Mouse (Mus musculus) brown adipose tissue, adult 24 weeks (tissue): ENCODE measurements around the gene Axin2. TPM values are rescaled to one million over a fixed set of nuclear protein-coding genes. Genes with fewer than 3 reads are reported as not detected.
"Not testable (repeated sequence)": the region's sequence is repeated elsewhere in the genome, so short reads cannot be mapped to it uniquely, and the experiment has no call there.

Source experiments
- H3K27ac ChIP-seq: fragments of 200-500 bp; replicated peaks from 2 replicates; pipeline ENCODE4 v1.5.1; 2012; ENCODE audit warnings: low read depth, mild to moderate bottlenecking, low read length
- H3K4me1 ChIP-seq: fragments of 200-500 bp; 2 replicates; pipeline ENCODE4 v1.6.1; 2012; ENCODE audit warnings: low read length, mixed read lengths; ENCODE audit not compliant: control insufficient read depth, insufficient read depth, insufficient read length
- H3K4me3 ChIP-seq: fragments of 200-500 bp; 2 replicates; pipeline ENCODE4 v1.5.1; 2012; ENCODE audit warnings: low read depth, mild to moderate bottlenecking, low read length, moderate library complexity; ENCODE audit not compliant: insufficient read depth
- polyA plus RNA-seq: library from polyadenylated mRNA; stranded (reverse); fragments of >200 nt; gene quantifications from 2 replicates; pipeline ENCODE4 v1.2.4, GENCODE M21; 2012; ENCODE audit not compliant: missing spikeins, insufficient read depth, insufficient read length

Axin2 gene
- 18.4 and 19.4 TPM in 2 replicates for polyA plus RNA-seq

DNA sequence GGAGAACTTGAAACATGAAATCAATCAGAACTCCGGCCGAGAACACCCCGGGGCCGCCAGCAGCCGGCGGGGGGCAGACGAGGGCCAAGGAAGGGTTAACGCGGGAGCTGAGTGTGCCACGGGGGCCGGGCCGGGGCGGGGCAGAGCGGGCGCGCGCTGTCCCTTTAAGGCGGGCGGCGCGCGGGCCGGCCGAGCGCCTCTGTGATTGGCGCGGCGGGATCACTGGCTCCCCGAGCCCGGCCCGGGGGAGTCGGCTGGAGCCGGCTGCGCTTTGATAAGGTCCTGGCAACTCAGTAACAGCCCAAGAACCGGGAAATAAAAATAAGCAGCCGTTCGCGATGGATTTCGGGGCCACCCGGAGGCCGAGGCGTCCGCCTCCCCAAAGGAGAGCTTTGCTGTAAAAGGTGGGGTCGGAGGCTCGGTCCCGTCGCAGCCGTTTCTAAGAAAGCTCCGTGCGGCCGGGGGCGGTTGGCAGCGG is at the start of gene Axin2:
Axin2 (plus strand) TSS at position 192 of the 478 bp plus-strand sequence.
- Histone ChIP-seq H3K4me1 (no peaks in the 10 kb centered on the region), H3K27ac (peak within 1 kb of the TSS; percentile 89), H3K4me3 (peak within 1 kb of the TSS; percentile 72)

DNA sequence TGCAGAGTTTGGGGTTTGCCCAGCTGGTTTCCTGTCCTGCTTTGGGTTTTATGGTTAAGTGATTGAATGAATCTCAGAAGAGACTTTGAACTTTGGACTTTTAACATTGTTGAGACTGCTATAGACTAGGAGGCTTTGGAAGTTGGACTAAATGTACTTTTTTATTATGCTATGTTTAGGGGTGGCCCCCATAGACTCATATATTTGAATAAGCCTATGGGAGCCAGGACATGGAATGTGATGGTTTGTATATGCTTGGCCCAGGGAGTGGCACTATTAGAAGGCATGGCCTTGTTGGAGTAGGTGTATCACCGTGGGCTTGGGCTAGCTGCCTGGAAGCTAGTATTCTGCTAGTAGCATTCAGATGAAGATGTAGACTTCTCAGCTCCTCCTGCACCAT is 48.9 kb upstream of the Axin2 start:
- H3K4me3 ChIP-seq, H3K27ac ChIP-seq, H3K4me1 ChIP-seq: not testable (repeated sequence)

DNA sequence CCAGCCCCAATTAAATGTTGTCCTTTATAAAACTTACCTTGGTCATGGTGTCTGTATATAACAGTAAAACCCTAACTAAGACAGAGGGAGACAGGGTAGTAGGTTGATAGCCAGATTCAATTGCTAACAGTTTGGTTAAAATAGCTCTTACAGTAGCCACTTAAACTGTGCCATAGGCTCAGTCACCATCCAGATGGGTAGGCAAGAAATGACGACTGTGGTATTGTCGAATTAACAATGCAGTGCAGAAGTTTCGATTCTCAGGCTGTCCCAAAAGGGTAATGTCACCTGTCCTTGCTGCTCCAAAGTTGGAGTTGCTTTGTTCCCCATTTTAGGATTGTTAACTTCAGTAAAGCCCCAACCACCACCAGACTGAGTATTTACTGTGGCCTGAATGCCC is 48.4 kb upstream of the Axin2 start:
- no peak overlapping the region for H3K4me3 ChIP-seq
- H3K27ac ChIP-seq: no peak overlapping the region
- H3K4me1 ChIP-seq: no peaks in the 10 kb centered on the region

DNA sequence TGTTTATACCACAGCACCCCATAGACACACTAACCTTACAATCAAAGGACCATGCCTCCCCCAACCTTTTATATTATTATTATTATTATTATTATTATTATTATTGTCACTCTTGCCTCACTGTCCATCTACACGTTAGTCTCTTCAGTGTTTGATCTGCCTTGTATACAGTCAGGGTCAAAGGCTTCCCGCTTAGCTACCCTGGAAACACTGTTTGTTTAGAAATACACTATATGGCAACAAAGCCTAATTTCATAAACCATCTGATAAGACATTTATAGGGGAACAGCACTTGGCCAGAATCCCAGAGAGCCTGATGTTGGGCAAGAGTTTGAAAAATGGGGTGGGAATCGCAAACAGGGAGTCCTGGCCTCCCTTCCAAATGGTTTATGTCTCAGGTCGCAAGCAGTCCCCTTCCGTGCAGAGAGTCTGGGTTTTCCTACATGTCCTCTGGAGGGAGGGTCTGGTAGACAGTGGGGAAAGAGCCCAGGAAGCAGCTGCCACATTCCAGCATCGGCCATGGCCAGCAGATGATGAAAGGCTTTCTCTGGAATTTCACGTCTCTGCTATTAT is 43.4 kb upstream of the Axin2 start:
- H3K27ac ChIP-seq: no peak overlapping the region
- H3K4me3 ChIP-seq: no peak overlapping the region
- no peaks in the 10 kb centered on the region for H3K4me1 ChIP-seq

DNA sequence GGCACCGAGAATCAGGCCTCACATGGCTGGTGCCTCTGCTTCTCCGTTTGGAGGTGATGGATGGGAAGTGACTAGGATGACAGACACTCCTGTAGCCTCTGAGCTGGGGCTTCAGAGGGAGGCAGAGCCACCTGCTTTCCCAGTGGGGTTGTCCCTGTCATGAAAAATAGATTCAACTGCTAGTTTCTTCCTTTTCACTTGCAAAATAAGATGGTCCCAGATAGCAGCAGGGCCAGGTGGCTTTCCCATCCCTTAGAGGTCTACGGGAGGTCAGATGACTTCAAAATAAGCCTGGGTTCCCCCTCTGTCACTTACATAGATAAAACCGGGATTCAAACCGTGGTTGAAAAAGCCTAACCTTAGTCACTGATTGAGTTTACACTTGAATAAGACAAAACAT is 42.6 kb upstream of the Axin2 start:
- Histone ChIP-seq H3K4me3 (no peak overlapping the region), H3K27ac (no peak overlapping the region), H3K4me1 (no peaks in the 10 kb centered on the region)

DNA sequence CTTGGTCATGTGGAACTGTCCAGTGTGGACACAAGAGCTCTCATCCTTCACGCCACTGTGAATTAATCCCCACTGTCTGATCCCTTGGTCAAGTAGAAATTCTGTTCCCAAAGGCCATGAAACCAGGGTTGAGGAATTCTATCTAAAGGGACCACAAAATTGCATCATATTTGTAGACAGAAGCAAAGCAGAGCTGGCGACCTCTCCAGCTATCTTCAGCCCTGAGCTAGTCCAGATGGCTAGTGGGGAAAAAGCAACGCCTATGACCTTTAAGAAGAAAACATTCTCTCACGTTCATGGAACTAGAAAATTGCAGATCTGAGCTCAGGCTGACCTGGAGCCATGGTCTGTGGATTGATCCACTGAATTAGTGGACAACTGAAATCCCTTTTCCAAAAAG is 39.6 kb upstream of the Axin2 start:
- no peaks in the 10 kb centered on the region for H3K4me1 ChIP-seq
- H3K27ac ChIP-seq: no peak overlapping the region
- H3K4me3 ChIP-seq: no peak overlapping the region

DNA sequence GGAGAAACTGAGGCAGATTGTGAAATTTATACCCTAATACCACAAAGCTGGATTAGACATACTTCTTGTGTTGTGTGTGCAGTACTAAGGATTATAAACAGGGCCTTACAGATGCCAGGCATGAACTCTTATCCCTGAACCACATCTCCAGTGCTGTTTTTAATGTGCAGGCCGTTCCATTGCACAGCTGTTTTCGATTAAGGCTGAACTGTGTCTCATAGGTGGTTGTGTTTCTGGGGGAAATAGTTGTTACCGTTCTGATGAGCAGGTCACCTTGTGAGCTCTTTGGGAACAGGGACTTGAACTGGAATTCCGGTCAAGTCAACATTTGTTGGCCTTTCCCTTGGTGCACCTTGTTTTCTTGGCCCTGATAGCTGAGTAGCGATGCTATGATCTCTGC is 38.5 kb upstream of the Axin2 start:
- no peaks in the 10 kb centered on the region for H3K4me1 ChIP-seq
- H3K4me3 ChIP-seq: no peak overlapping the region
- no peak overlapping the region for H3K27ac ChIP-seq

DNA sequence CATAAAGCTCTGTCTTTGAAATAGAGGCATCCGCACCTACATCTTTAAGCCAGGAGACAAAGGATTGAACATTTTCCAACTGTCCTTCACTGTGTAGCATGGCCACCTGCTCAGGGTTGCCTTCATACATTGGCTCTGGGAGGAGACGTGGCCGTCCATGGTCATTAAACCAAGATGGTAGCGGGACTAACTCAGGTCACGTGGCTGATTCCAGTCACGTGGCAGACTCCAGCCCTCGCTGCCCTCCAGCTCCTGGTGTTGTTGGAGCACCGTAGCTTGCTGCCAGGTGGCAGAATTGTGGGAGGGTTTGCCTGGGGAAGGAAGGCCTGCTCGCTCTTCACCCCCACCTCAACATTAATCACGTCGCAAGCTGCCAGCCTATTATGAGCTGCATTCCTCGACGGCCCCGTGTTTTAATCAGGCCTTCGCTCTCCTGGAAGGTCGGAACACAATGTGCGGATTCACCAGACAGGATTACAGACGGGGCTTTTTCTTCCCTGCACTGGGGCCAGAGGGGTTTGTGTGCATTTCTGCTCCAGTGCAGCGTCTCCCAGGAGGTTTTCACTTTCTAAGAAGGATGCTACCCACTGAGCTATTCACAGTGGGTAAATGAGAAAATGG is 34.8 kb upstream of the Axin2 start:
- no peak overlapping the region for H3K4me3 ChIP-seq
- no peaks in the 10 kb centered on the region for H3K4me1 ChIP-seq
- H3K27ac ChIP-seq: no peak overlapping the region

GRCm38 (mm10) chr11:108886060-108886459 is 34.1 kb upstream of the Axin2 start:
- Histone ChIP-seq H3K27ac (no peak overlapping the region), H3K4me1 (no peaks in the 10 kb centered on the region), H3K4me3 (no peak overlapping the region)

GRCm38 (mm10) chr11:108889121-108889520 is 31.0 kb upstream of the Axin2 start:
- Histone ChIP-seq H3K27ac (no peak overlapping the region), H3K4me1 (peaks cover 2% of the 10 kb centered on the region; the same call in 1 of the 2 replicates), H3K4me3 (no peak overlapping the region)

DNA sequence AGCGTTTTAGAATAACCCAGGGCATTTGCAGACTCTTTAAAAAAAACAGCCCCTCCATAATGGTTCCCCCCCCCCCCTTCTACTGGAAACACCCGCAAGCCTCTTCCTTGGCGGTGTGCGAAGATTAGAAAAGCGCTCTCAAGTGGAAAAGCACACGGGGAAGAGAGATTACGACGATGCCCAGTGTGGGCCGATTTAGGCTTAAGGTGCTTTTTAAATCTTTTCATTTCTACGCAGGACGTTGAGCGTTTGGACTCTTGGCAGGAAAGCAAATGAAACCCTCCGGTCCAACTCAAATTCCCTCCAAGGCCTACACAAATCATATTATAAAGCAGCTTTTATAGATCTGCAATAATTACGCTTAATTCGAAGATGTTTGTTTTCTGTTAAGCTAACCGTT is 29.6 kb upstream of the Axin2 start:
- Histone ChIP-seq H3K27ac (no peak overlapping the region), H3K4me3 (0 out of 2 replicates have a peak overlapping the region, but pooled peaks have one; percentile 44), H3K4me1 (peaks cover 2% of the 10 kb centered on the region; the same call in 1 of the 2 replicates)

DNA sequence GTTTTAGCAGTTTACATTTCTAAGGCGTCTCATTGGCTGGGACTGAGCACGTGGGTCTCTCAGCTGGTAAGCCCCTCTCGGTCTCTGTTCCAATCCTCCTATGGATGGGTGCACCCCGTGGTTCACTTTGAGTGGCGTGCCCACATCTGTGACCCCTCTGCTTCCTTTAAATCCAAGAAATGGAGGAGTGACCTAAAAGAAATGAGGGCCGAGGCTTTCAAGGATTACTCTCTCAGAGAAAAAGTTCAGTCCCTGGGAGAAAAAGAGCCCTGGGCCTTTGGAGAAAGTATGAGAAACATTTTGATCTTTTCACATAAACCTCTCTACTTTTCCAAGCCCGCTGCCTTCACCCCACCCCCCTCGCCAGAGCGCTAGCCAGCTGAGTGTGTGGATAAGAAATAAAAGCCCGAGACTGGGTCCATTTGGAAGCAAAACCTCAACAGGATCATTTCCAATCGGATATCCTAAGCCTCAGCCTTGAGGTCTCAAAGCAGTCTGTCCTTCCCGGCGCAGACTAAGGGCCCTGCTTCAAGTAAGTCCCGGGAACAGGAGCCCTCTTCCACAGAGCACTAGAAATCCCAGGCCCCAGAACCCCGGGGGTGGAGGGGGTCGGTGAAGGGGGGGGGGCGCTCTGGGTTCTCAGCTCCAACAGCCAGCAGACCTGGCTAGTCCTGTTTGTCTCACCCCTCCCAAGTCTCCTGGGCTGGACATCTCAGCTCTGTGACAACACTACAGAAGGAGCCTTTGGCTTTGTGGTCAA is 28.9 kb upstream of the Axin2 start:
- H3K4me3 ChIP-seq: peak overlapping the region; percentile 44
- H3K4me1 ChIP-seq: peaks cover 2% of the 10 kb centered on the region; the same call in 1 of the 2 replicates
- no peak overlapping the region for H3K27ac ChIP-seq

DNA sequence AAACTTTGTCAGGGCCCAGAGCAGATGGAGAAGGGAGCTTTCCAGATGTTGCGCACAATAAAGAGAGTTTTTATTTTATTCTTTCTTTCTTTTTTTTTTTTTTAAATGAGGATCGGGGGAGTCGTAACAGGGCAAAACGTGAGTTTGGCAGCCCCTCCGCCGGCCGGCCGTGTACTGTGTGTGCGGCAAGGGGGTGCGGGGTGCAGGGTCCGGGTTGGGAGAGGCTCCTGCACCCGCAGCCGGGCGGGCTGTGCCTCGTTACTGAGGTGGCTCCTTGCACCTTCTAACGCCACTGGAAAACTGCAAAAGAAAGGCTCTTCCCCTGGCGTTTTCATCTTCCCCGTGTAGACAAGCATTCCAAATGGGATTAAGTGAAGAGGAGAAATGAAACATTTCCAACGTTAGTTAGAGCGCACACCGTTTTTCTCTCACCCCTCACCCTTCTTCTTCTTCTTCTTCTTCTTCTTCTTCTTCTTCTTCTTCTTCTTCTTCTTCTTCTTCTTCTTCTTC is 28.2 kb upstream of the Axin2 start:
- peaks cover 2% of the 10 kb centered on the region; the same call in 1 of the 2 replicates for H3K4me1 ChIP-seq
- peak overlapping the region; percentile 14; the same call in 1 of the 2 replicates for H3K4me3 ChIP-seq
- no peak overlapping the region for H3K27ac ChIP-seq

GRCm38 (mm10) chr11:108892406-108892805 is 27.7 kb upstream of the Axin2 start:
- peaks cover 2% of the 10 kb centered on the region; the same call in 1 of the 2 replicates for H3K4me1 ChIP-seq

DNA sequence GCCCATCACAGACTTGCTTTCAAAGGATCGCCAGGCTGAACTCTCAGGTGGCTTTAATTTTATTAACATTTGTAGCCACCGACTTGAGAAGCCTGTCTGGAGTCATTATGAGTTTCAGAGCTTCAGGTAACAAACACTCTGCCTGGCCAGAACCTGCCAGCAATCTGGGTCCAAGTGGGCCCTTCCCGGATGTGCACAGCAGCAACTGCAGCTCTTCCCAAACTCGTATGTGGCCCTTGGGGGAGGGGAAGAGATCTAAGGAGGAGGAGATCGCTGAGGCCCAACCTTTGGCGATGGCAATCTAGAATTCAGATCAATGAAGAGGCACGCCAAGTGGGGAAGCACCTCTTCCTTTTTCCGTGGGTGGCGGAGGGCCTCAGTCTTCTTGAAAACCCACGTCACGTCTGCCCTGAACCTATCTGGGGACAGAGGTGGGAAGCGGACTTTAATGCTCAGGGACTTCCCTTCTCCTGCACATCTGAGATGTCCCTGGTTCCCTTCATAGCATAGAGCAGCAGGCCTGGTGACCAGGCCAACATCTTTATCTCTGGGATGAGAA is 26.8 kb upstream of the Axin2 start:
- no peak overlapping the region for H3K27ac ChIP-seq
- H3K4me3 ChIP-seq: no peak overlapping the region
- H3K4me1 ChIP-seq: peaks cover 2% of the 10 kb centered on the region; the same call in 1 of the 2 replicates

More at GRCm38 (mm10) chr11:108892406-108892805, 27.7 kb upstream of the Axin2 start:
- H3K4me3 ChIP-seq: no peak overlapping the region
- H3K27ac ChIP-seq: no peak overlapping the region
